Comparison of ENCODE assay signal across 8 mouse cellular contexts in genomic region chr15:8629317-8629831, GRCm38 (mm10).
DNase-seq lines count a peak whose midpoint lies in the region; ATAC-seq and TF ChIP-seq lines count a peak whose summit lies in the region.

No protein-coding gene starts in this region.

- peaks cover 8% of the 10 kb centered on the region; the same call in 1 of the 2 replicates for H3K27me3 ChIP-seq in intestine, postnatal 0 days (replicated peaks; ENCODE audit: control insufficient read depth, insufficient read depth, low read length)

- no peaks in the 10 kb centered on the region for H3K36me3 ChIP-seq in intestine, postnatal 0 days (ENCODE audit: control insufficient read depth, insufficient read depth)

- DNase-seq in adrenal gland, postnatal 25 days: peak; percentile 71
- peak; percentile 70 for DNase-seq in embryo, embryonic 11.5 days (ENCODE audit: low read depth, low spot score)
- DNase-seq in gastrocnemius, postnatal 4 days (ENCODE audit: low spot score in 2 of 2): peak; percentile 61 to 75
- DNase-seq in left cerebral cortex, postnatal 25 days (ENCODE audit: low spot score in 2 of 2): peak; percentile 75 to 82
- peak; percentile 68 for DNase-seq in right cerebral cortex, postnatal 25 days
- no peak for DNase-seq in T-cell, adult 2 months (ENCODE audit: low spot score)

- no peak overlapping the region for H3K9ac ChIP-seq in intestine, postnatal 0 days (ENCODE audit: low read depth, low read length)

- WGBS in intestine, postnatal 0 days: 5% methylated on average over 13 of the region's 13 CpGs

- no peak overlapping the region for H3K27ac ChIP-seq in intestine, postnatal 0 days (ENCODE audit: low read depth, low read length)

- peak overlapping the region; percentile 29 for H3K4me3 ChIP-seq in intestine, postnatal 0 days (ENCODE audit: low read depth, low read length)

- peak overlapping the region; percentile 67 for H3K4me2 ChIP-seq in intestine, postnatal 0 days (replicated peaks; ENCODE audit: low read depth)

- ATAC-seq in intestine, postnatal 0 days: peak; percentile 66
- peak; percentile 40 for ATAC-seq in megakaryocyte progenitor cell, adult 5-6 weeks (replicated peaks; ENCODE audit: poor library complexity)

- no peaks in the 10 kb centered on the region for H3K9me3 ChIP-seq in intestine, postnatal 0 days (ENCODE audit: control insufficient read depth)

- H3K4me1 ChIP-seq in intestine, postnatal 0 days (replicated peaks; ENCODE audit: control insufficient read depth, insufficient read depth, low read length): no peaks in the 10 kb centered on the region

- TF ChIP-seq CTCF in intestine, postnatal 0 days (IDR thresholded peaks at IDR 0.05; ENCODE audit: low read depth): peak; percentile 80

- intact Hi-C loops in left cerebral cortex, postnatal 25 days (cut with DNase I): loop anchor here (1.0 to 5.0 kb wide), 2 partner anchors 173 to 256 kb away; no protein-coding TSS in a partner anchor
